Mouse (Mus musculus) lung, postnatal 0 days (tissue): ENCODE measurements around the gene AL607142.1. TPM values are rescaled to one million over a fixed set of nuclear protein-coding genes. Genes with fewer than 3 reads are reported as not detected.

Experiments used
- ATAC-seq: fragments of 200-750 bp; cut with Nextera tagmentation; 2 replicates; pipeline ENCODE4 v1.8.0; 2017; ENCODE audit warnings: moderate library complexity
- DNase-seq: peaks from one replicate; pipeline ENCODE4 v3.0.0-alpha.2; 2016; ENCODE audit warnings: low spot score
- H3K27ac ChIP-seq: fragments of 300-500 bp; sonication (generic); 2 replicates; pipeline ENCODE4 v1.5.1; 2014; ENCODE audit warnings: antibody characterized with exemption, mild to moderate bottlenecking, low read length, mixed read lengths
- H3K27me3 ChIP-seq: fragments of 300-500 bp; sonication (generic); replicated peaks from 2 replicates; pipeline ENCODE4 v1.6.1; 2014; ENCODE audit warnings: low read length, mixed read lengths; ENCODE audit not compliant: insufficient read depth
- H3K36me3 ChIP-seq: fragments of 300-500 bp; sonication (generic); 2 replicates; pipeline ENCODE4 v1.6.1; 2014; ENCODE audit warnings: low read length, mixed read lengths; ENCODE audit not compliant: insufficient read depth
- H3K4me1 ChIP-seq: fragments of 300-500 bp; sonication (generic); 2 replicates; pipeline ENCODE4 v1.6.1; 2014; ENCODE audit warnings: antibody characterized with exemption, low read depth, low read length, mixed read lengths; ENCODE audit not compliant: insufficient read depth
- H3K4me2 ChIP-seq: fragments of 300-500 bp; sonication (generic); replicated peaks from 2 replicates; pipeline ENCODE4 v1.6.1; 2014; ENCODE audit warnings: low read depth, mild to moderate bottlenecking, low read length, moderate library complexity, mixed read lengths
- H3K4me3 ChIP-seq: fragments of 300-500 bp; sonication (generic); 2 replicates; pipeline ENCODE4 v1.5.1; 2014; ENCODE audit warnings: low read depth, low read length
- H3K9ac ChIP-seq: fragments of 300-500 bp; sonication (generic); replicated peaks from 2 replicates; pipeline ENCODE4 v1.6.1; 2014; ENCODE audit warnings: low read depth, mild to moderate bottlenecking
- H3K9me3 ChIP-seq: fragments of 300-500 bp; sonication (generic); 2 replicates; pipeline ENCODE4 v1.6.1; 2016; ENCODE audit warnings: low read length, mixed read lengths
- CTCF ChIP-seq: IDR thresholded peaks from 2 replicates; pipeline ENCODE4 v1.5.1; 2016; ENCODE audit warnings: antibody characterized with exemption, mild to moderate bottlenecking
- EP300 ChIP-seq: IDR thresholded peaks from 2 replicates; pipeline ENCODE4 v1.6.1; 2016; ENCODE audit warnings: antibody characterized with exemption, mild to moderate bottlenecking, control low read depth
- WGBS: fragments of 180-500 bp; shearing (Covaris S2); extraction: QIAGEN DNeasy Blood & Tissue Kit; methylation state at CpG from one replicate; pipeline ENCODE4 v1.1.7; 2014; 5-methylcytosine and 5-hydroxymethylcytosine counted together
- polyA plus RNA-seq: library from polyadenylated mRNA; unstranded; fragments of >200 nt; fragmentation: Nextera tagmentation; extraction: Ambion mirVana; gene quantifications from 2 replicates; pipeline ENCODE4 v1.2.1, GENCODE M21; 2015

Gene AL607142.1
- polyA plus RNA-seq, 1 experiment from 2014 or later = not detected

GRCm38 (mm10) chr4:120029937-120030336, 34.9 kb upstream of the AL607142.1 start:
- WGBS = 80% methylated on average over 1 of the region's 1 CpGs
- TF ChIP-seq EP300 (no peak), CTCF (no peak)
- H3K36me3 ChIP-seq = no peaks in the 10 kb centered on the region
- no peak overlapping the region for H3K9ac ChIP-seq
- DNase-seq = peak; percentile 47
- no peak for ATAC-seq
- no peaks in the 10 kb centered on the region; the same call in 1 of the 2 replicates for H3K4me1 ChIP-seq
- H3K4me2 ChIP-seq = no peak overlapping the region
- H3K9me3 ChIP-seq = no peaks in the 10 kb centered on the region
- H3K4me3 ChIP-seq = no peak overlapping the region
- no peaks in the 10 kb centered on the region; the same call in 1 of the 2 replicates for H3K27me3 ChIP-seq
- H3K27ac ChIP-seq = no peak overlapping the region

- peak overlapping the region; percentile 72 for H3K27ac ChIP-seq
- no peaks in the 10 kb centered on the region; the same call in 1 of the 2 replicates for H3K27me3 ChIP-seq
- peak; percentile 85 for DNase-seq
- WGBS = under 1% methylated on average over 34 of the region's 70 CpGs
- H3K4me2 ChIP-seq = peak overlapping the region; percentile 91
- no peak overlapping the region for H3K9ac ChIP-seq
- no peaks in the 10 kb centered on the region; the same call in 1 of the 2 replicates for H3K4me1 ChIP-seq
- H3K9me3 ChIP-seq = no peaks in the 10 kb centered on the region
- no peak for TF ChIP-seq EP300
- TF ChIP-seq CTCF = no peak
- ATAC-seq = peak; percentile 92
- no peaks in the 10 kb centered on the region for H3K36me3 ChIP-seq
- peak overlapping the region; percentile 58 for H3K4me3 ChIP-seq
These were observed 32.3 kb upstream of the AL607142.1 start for GRCm38 (mm10) chr4:120032320-120032983.

- ATAC-seq = no peak
- Histone ChIP-seq H3K9ac (no peak overlapping the region), H3K9me3 (no peaks in the 10 kb centered on the region), H3K4me3 (peak overlapping the region; percentile 58), H3K36me3 (no peaks in the 10 kb centered on the region), H3K27ac (no peak overlapping the region; the same call in 1 of the 2 replicates), H3K27me3 (no peaks in the 10 kb centered on the region; the same call in 1 of the 2 replicates), H3K4me1 (no peaks in the 10 kb centered on the region; the same call in 1 of the 2 replicates), H3K4me2 (peak overlapping the region; percentile 91)
- under 1% methylated on average over 32 of the region's 38 CpGs for WGBS
- no peak for TF ChIP-seq EP300
- TF ChIP-seq CTCF = no peak
- DNase-seq = no peak
These were observed 31.8 kb upstream of the AL607142.1 start for GRCm38 (mm10) chr4:120032984-120033355.

DNA sequence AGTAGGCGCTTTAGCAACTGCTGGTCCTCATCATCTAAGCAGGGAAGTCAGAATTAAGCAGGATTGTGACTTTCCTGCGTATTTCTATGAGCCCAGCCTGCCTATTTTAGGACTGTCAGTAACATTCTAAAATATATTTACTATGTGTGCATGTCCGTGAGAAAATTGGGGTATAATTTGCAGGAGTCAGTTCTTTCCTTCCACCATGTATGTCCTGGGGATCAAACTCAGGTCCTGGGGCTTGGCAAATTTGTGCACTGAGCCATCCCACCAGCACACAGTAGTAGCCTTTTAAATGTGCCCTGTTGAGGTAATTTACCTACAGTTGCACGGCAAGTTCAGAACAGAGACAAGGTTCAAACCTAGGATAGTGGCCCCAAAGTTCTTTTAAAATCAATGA, 28.5 kb upstream of the AL607142.1 start:
- Histone ChIP-seq H3K27ac (no peak overlapping the region), H3K36me3 (no peaks in the 10 kb centered on the region), H3K4me1 (no peaks in the 10 kb centered on the region; the same call in 1 of the 2 replicates), H3K27me3 (no peaks in the 10 kb centered on the region; the same call in 1 of the 2 replicates), H3K4me2 (no peak overlapping the region), H3K9ac (no peak overlapping the region), H3K4me3 (no peak overlapping the region), H3K9me3 (no peaks in the 10 kb centered on the region)
- TF ChIP-seq EP300 = no peak
- WGBS = 81% methylated on average over 4 of the region's 4 CpGs
- DNase-seq (no peak), ATAC-seq (no peak)

GRCm38 (mm10) chr4:120037007-120037406, 27.8 kb upstream of the AL607142.1 start:
- Histone ChIP-seq H3K36me3 (no peaks in the 10 kb centered on the region), H3K27me3 (no peaks in the 10 kb centered on the region; the same call in 1 of the 2 replicates), H3K4me3 (no peak overlapping the region), H3K9ac (no peak overlapping the region), H3K9me3 (no peaks in the 10 kb centered on the region), H3K4me1 (no peaks in the 10 kb centered on the region; the same call in 1 of the 2 replicates), H3K27ac (no peak overlapping the region), H3K4me2 (no peak overlapping the region)
- no peak for DNase-seq
- ATAC-seq = no peak
- TF ChIP-seq EP300 (no peak), CTCF (no peak)
- WGBS = 31% methylated on average over 7 of the region's 7 CpGs

- 60% methylated on average over 2 of the region's 2 CpGs for WGBS
- no peak overlapping the region for H3K27ac ChIP-seq
- no peak overlapping the region for H3K4me3 ChIP-seq
- TF ChIP-seq CTCF (no peak), EP300 (no peak)
- H3K4me1 ChIP-seq = no peaks in the 10 kb centered on the region
- ATAC-seq (no peak), DNase-seq (no peak)
- H3K9me3 ChIP-seq = no peaks in the 10 kb centered on the region
- no peaks in the 10 kb centered on the region for H3K27me3 ChIP-seq
- H3K9ac ChIP-seq = no peak overlapping the region
- H3K4me2 ChIP-seq = no peak overlapping the region
- H3K36me3 ChIP-seq = no peaks in the 10 kb centered on the region
These were observed 23.3 kb upstream of the AL607142.1 start for GRCm38 (mm10) chr4:120041520-120041919.
